Mouse (Mus musculus): ENCODE results near the gene Lrrc58. TPM values are rescaled to one million over a fixed set of nuclear protein-coding genes. Genes with fewer than 3 reads are reported as not detected.

Lrrc58 gene
- polyA plus RNA-seq, 1 experiment, result 6.9 TPM

- Histone ChIP-seq H3K27me3 (ENCODE audit: control insufficient read depth, insufficient read depth, insufficient read length) (no peaks in the 10 kb centered on the region), H3K36me3 (ENCODE audit: control insufficient read depth, insufficient read depth) (no peaks in the 10 kb centered on the region), H3K4me2 (ENCODE audit: low read depth) (no peak overlapping the region), H3K79me2 (ENCODE audit: control insufficient read depth, insufficient read depth) (peaks cover under 1% of the 10 kb centered on the region), H3ac (ENCODE audit: control insufficient read depth, insufficient read length) (no peak overlapping the region), H3K4me3 (no peak overlapping the region)
- TF ChIP-seq MYOD1 (IDR thresholded peaks at IDR 0.05; ENCODE audit: control insufficient read depth in 1 of 3, insufficient read length in 2 of 3, low read depth in 2 of 3), result no peak
- no peak for TF ChIP-seq MYOG (IDR thresholded peaks at IDR 0.05; ENCODE audit: control insufficient read depth in 1 of 3, insufficient read depth in 1 of 3, insufficient read length in 2 of 3, low read depth in 2 of 3)
- TF ChIP-seq MAX (IDR thresholded peaks at IDR 0.05; ENCODE audit: low read depth), result no peak
- no peak for TF ChIP-seq TCF3 (IDR thresholded peaks at IDR 0.05; ENCODE audit: insufficient read length, low read depth)
- no peak for TF ChIP-seq POLR2A (IDR thresholded peaks at IDR 0.05; ENCODE audit: insufficient read length, low read depth)
- TF ChIP-seq TCF12 (IDR thresholded peaks at IDR 0.05; ENCODE audit: insufficient read depth, poor library complexity, severe bottlenecking), result no peak
- no peak for TF ChIP-seq POLR2AphosphoS2 (IDR thresholded peaks at IDR 0.05; ENCODE audit: insufficient read length, low read depth)
- no peak for TF ChIP-seq CEBPB (IDR thresholded peaks at IDR 0.05; ENCODE audit: insufficient read depth, poor library complexity, severe bottlenecking)
- TF ChIP-seq SRF (IDR thresholded peaks at IDR 0.05; ENCODE audit: control insufficient read depth, insufficient read length, low read depth), result no peak
- TF ChIP-seq USF1 (IDR thresholded peaks at IDR 0.05; ENCODE audit: low read depth), result no peak
- no peak for TF ChIP-seq E2F4 (IDR thresholded peaks at IDR 0.05; ENCODE audit: insufficient read depth)
- no peak for TF ChIP-seq REST (IDR thresholded peaks at IDR 0.05; ENCODE audit: insufficient read depth, insufficient read length)
Observed at GRCm38 (mm10) chr16:37863876-37864275, 4.3 kb upstream of the Lrrc58 start.

- no peak overlapping the region for H3K4me3 ChIP-seq
- no peaks in the 10 kb centered on the region for H3K36me3 ChIP-seq (ENCODE audit: control insufficient read depth, insufficient read depth)
- no peak overlapping the region for H3ac ChIP-seq (ENCODE audit: control insufficient read depth, insufficient read length)
- H3K4me2 ChIP-seq (ENCODE audit: low read depth), result no peak overlapping the region
- no peaks in the 10 kb centered on the region for H3K27me3 ChIP-seq (ENCODE audit: control insufficient read depth, insufficient read depth, insufficient read length)
- peaks cover 20% of the 10 kb centered on the region for H3K79me2 ChIP-seq (ENCODE audit: control insufficient read depth, insufficient read depth)
- TF ChIP-seq MAX (IDR thresholded peaks at IDR 0.05; ENCODE audit: low read depth) (no peak), SRF (IDR thresholded peaks at IDR 0.05; ENCODE audit: control insufficient read depth, insufficient read length, low read depth) (no peak), TCF3 (IDR thresholded peaks at IDR 0.05; ENCODE audit: insufficient read length, low read depth) (no peak), REST (IDR thresholded peaks at IDR 0.05; ENCODE audit: insufficient read depth, insufficient read length) (no peak), CEBPB (IDR thresholded peaks at IDR 0.05; ENCODE audit: insufficient read depth, poor library complexity, severe bottlenecking) (no peak), TCF12 (IDR thresholded peaks at IDR 0.05; ENCODE audit: insufficient read depth, poor library complexity, severe bottlenecking) (no peak), USF1 (IDR thresholded peaks at IDR 0.05; ENCODE audit: low read depth) (no peak), E2F4 (IDR thresholded peaks at IDR 0.05; ENCODE audit: insufficient read depth) (no peak), MYOD1 (IDR thresholded peaks at IDR 0.05; ENCODE audit: control insufficient read depth in 1 of 3, insufficient read length in 2 of 3, low read depth in 2 of 3) (no peak), MYOG (IDR thresholded peaks at IDR 0.05; ENCODE audit: control insufficient read depth in 1 of 3, insufficient read depth in 1 of 3, insufficient read length in 2 of 3, low read depth in 2 of 3) (no peak), POLR2A (IDR thresholded peaks at IDR 0.05; ENCODE audit: insufficient read length, low read depth) (no peak), POLR2AphosphoS2 (IDR thresholded peaks at IDR 0.05; ENCODE audit: insufficient read length, low read depth) (no peak)
Observed at GRCm38 (mm10) chr16:37865841-37866240, 2.3 kb upstream of the Lrrc58 start.

GRCm38 (mm10) chr16:37868506-37869469 lies 599 bp downstream of the Lrrc58 start:
- H3ac ChIP-seq (ENCODE audit: control insufficient read depth, insufficient read length), result peak overlapping the region; percentile 75
- peak overlapping the region; percentile 75 for H3K4me3 ChIP-seq
- H3K79me2 ChIP-seq (ENCODE audit: control insufficient read depth, insufficient read depth), result peaks cover 49% of the 10 kb centered on the region
- peak overlapping the region; percentile 82 for H3K4me2 ChIP-seq (ENCODE audit: low read depth)
- H3K36me3 ChIP-seq (ENCODE audit: control insufficient read depth, insufficient read depth), result no peaks in the 10 kb centered on the region
- TF ChIP-seq POLR2A (IDR thresholded peaks at IDR 0.05; ENCODE audit: insufficient read length, low read depth), result peak; percentile 18
- peak in 1 of 3 experiments; percentile 2 for TF ChIP-seq MYOG (IDR thresholded peaks at IDR 0.05; ENCODE audit: control insufficient read depth in 1 of 3, insufficient read depth in 1 of 3, insufficient read length in 2 of 3, low read depth in 2 of 3)
- TF ChIP-seq SRF (IDR thresholded peaks at IDR 0.05; ENCODE audit: control insufficient read depth, insufficient read length, low read depth), result no peak
- no peak for TF ChIP-seq POLR2AphosphoS2 (IDR thresholded peaks at IDR 0.05; ENCODE audit: insufficient read length, low read depth)
- TF ChIP-seq USF1 (IDR thresholded peaks at IDR 0.05; ENCODE audit: low read depth), result no peak
- no peak for TF ChIP-seq TCF12 (IDR thresholded peaks at IDR 0.05; ENCODE audit: insufficient read depth, poor library complexity, severe bottlenecking)
- no peak for TF ChIP-seq REST (IDR thresholded peaks at IDR 0.05; ENCODE audit: insufficient read depth, insufficient read length)
- TF ChIP-seq TCF3 (IDR thresholded peaks at IDR 0.05; ENCODE audit: insufficient read length, low read depth), result no peak
- no peak for TF ChIP-seq E2F4 (IDR thresholded peaks at IDR 0.05; ENCODE audit: insufficient read depth)
- no peaks in the 10 kb centered on the region for H3K27me3 ChIP-seq (ENCODE audit: control insufficient read depth, insufficient read depth, insufficient read length)

- peaks cover 58% of the 10 kb centered on the region for H3K79me2 ChIP-seq (ENCODE audit: control insufficient read depth, insufficient read depth)
- TF ChIP-seq USF1 (IDR thresholded peaks at IDR 0.05; ENCODE audit: low read depth) (no peak), TCF3 (IDR thresholded peaks at IDR 0.05; ENCODE audit: insufficient read length, low read depth) (no peak), POLR2A (IDR thresholded peaks at IDR 0.05; ENCODE audit: insufficient read length, low read depth) (no peak), POLR2AphosphoS2 (IDR thresholded peaks at IDR 0.05; ENCODE audit: insufficient read length, low read depth) (no peak), MYOD1 (IDR thresholded peaks at IDR 0.05; ENCODE audit: control insufficient read depth in 1 of 3, insufficient read length in 2 of 3, low read depth in 2 of 3) (no peak), REST (IDR thresholded peaks at IDR 0.05; ENCODE audit: insufficient read depth, insufficient read length) (no peak), SRF (IDR thresholded peaks at IDR 0.05; ENCODE audit: control insufficient read depth, insufficient read length, low read depth) (no peak), TCF12 (IDR thresholded peaks at IDR 0.05; ENCODE audit: insufficient read depth, poor library complexity, severe bottlenecking) (no peak)
- peak overlapping the region; percentile 75 for H3ac ChIP-seq (ENCODE audit: control insufficient read depth, insufficient read length)
- no peaks in the 10 kb centered on the region for H3K36me3 ChIP-seq (ENCODE audit: control insufficient read depth, insufficient read depth)
- H3K27me3 ChIP-seq (ENCODE audit: control insufficient read depth, insufficient read depth, insufficient read length), result no peaks in the 10 kb centered on the region
- H3K4me3 ChIP-seq, result peak overlapping the region; percentile 75
- peak overlapping the region; percentile 82 for H3K4me2 ChIP-seq (ENCODE audit: low read depth)
Observed at GRCm38 (mm10) chr16:37869470-37870231, 1.5 kb downstream of the Lrrc58 start.

All from myocyte (in vitro differentiated cells).